Mouse (Mus musculus): ENCODE results near the gene Wfdc11. TPM values are rescaled to one million over a fixed set of nuclear protein-coding genes. Genes with fewer than 3 reads are reported as not detected.
"Not testable (repeated sequence)": the region's sequence is repeated elsewhere in the genome, so short reads cannot be mapped to it uniquely, and the experiment has no call there.

The Wfdc11 gene
- polyA plus RNA-seq (2012; rRNA removed) = not detected in 2 replicates

GRCm38 (mm10) chr2:164673987-164674386 lies at the start of gene Wfdc11:
Gene Wfdc11 (minus strand): TSS chr2:164674087.
- Histone ChIP-seq H3K36me3 (ENCODE audit: control insufficient read depth, insufficient read depth, low read length) (no peaks in the 10 kb centered on the region), H3K27me3 (ENCODE audit: control insufficient read depth, insufficient read depth, low read length) (no peaks in the 10 kb centered on the region), H3K4me3 (ENCODE audit: low read depth, low read length) (no peak within 1 kb of the TSS), H3K4me1 (ENCODE audit: control insufficient read depth, insufficient read depth, insufficient read length, low read length) (peaks cover 4% of the 10 kb centered on the region), H3K27ac (ENCODE audit: insufficient read depth, low read depth, low read length) (no peak within 1 kb of the TSS)
- 50% methylated on average over 7 of the region's 7 CpGs for WGBS
- no peak for TF ChIP-seq CTCF (IDR thresholded peaks at IDR 0.05; ENCODE audit: extremely low read depth, insufficient read length, insufficient replicate concordance, low read depth, low read length)
- TF ChIP-seq POLR2A (IDR thresholded peaks at IDR 0.05; ENCODE audit: low read depth, low read length) = no peak

GRCm38 (mm10) chr2:164723276-164723675 lies 49.4 kb upstream of the Wfdc11 start:
- 85% methylated on average over 4 of the region's 4 CpGs for WGBS
- no peaks in the 10 kb centered on the region for H3K36me3 ChIP-seq (ENCODE audit: control insufficient read depth, insufficient read depth, low read length)
- TF ChIP-seq CTCF (IDR thresholded peaks at IDR 0.05; ENCODE audit: extremely low read depth, insufficient read length, insufficient replicate concordance, low read depth, low read length) (no peak), POLR2A (IDR thresholded peaks at IDR 0.05; ENCODE audit: low read depth, low read length) (no peak)
- H3K27ac ChIP-seq (ENCODE audit: insufficient read depth, low read depth, low read length) = no peak overlapping the region
- peaks cover 3% of the 10 kb centered on the region; the same call in 1 of the 2 replicates for H3K4me1 ChIP-seq (ENCODE audit: control insufficient read depth, insufficient read depth, insufficient read length, low read length)
- H3K27me3 ChIP-seq (ENCODE audit: control insufficient read depth, insufficient read depth, low read length) = no peaks in the 10 kb centered on the region
- H3K4me3 ChIP-seq (ENCODE audit: low read depth, low read length) = no peak overlapping the region

- WGBS = 94% methylated on average over 23 of the region's 23 CpGs
- not testable (repeated sequence) for H3K27ac ChIP-seq (ENCODE audit: insufficient read depth, low read depth, low read length); H3K27me3 ChIP-seq (ENCODE audit: control insufficient read depth, insufficient read depth, low read length); H3K4me3 ChIP-seq (ENCODE audit: low read depth, low read length); H3K4me1 ChIP-seq (ENCODE audit: control insufficient read depth, insufficient read depth, insufficient read length, low read length); H3K36me3 ChIP-seq (ENCODE audit: control insufficient read depth, insufficient read depth, low read length)
These were observed 42.4 kb upstream of the Wfdc11 start for GRCm38 (mm10) chr2:164716194-164716786.

- no peaks in the 10 kb centered on the region for H3K36me3 ChIP-seq (ENCODE audit: control insufficient read depth, insufficient read depth, low read length)
- 83% methylated on average over 6 of the region's 6 CpGs for WGBS
- TF ChIP-seq POLR2A (IDR thresholded peaks at IDR 0.05; ENCODE audit: low read depth, low read length) (no peak), CTCF (IDR thresholded peaks at IDR 0.05; ENCODE audit: extremely low read depth, insufficient read length, insufficient replicate concordance, low read depth, low read length) (no peak)
- no peaks in the 10 kb centered on the region for H3K27me3 ChIP-seq (ENCODE audit: control insufficient read depth, insufficient read depth, low read length)
- no peak within 1 kb of the TSS for H3K27ac ChIP-seq (ENCODE audit: insufficient read depth, low read depth, low read length)
- H3K4me1 ChIP-seq (ENCODE audit: control insufficient read depth, insufficient read depth, insufficient read length, low read length) = no peaks in the 10 kb centered on the region
- no peak within 1 kb of the TSS for H3K4me3 ChIP-seq (ENCODE audit: low read depth, low read length)
These were observed 41.1 kb upstream of the Wfdc11 start, which contains the start of gene Spint5 for GRCm38 (mm10) chr2:164715005-164715404. Gene Spint5 (plus strand): TSS chr2:164715305.

GRCm38 (mm10) chr2:164705991-164706390 lies 32.1 kb upstream of the Wfdc11 start:
- H3K27ac ChIP-seq (ENCODE audit: insufficient read depth, low read depth, low read length) = peak overlapping the region; percentile 41; the same call in 1 of the 2 replicates
- TF ChIP-seq CTCF (IDR thresholded peaks at IDR 0.05; ENCODE audit: extremely low read depth, insufficient read length, insufficient replicate concordance, low read depth, low read length) (no peak), POLR2A (IDR thresholded peaks at IDR 0.05; ENCODE audit: low read depth, low read length) (no peak)
- no peaks in the 10 kb centered on the region for H3K27me3 ChIP-seq (ENCODE audit: control insufficient read depth, insufficient read depth, low read length)
- peaks cover 8% of the 10 kb centered on the region for H3K4me1 ChIP-seq (ENCODE audit: control insufficient read depth, insufficient read depth, insufficient read length, low read length)
- H3K36me3 ChIP-seq (ENCODE audit: control insufficient read depth, insufficient read depth, low read length) = no peaks in the 10 kb centered on the region
- H3K4me3 ChIP-seq (ENCODE audit: low read depth, low read length) = no peak overlapping the region
- 72% methylated on average over 14 of the region's 14 CpGs for WGBS

GRCm38 (mm10) chr2:164705328-164705727 lies 31.4 kb upstream of the Wfdc11 start:
- Histone ChIP-seq H3K36me3 (ENCODE audit: control insufficient read depth, insufficient read depth, low read length) (no peaks in the 10 kb centered on the region), H3K4me3 (ENCODE audit: low read depth, low read length) (no peak overlapping the region), H3K27me3 (ENCODE audit: control insufficient read depth, insufficient read depth, low read length) (no peaks in the 10 kb centered on the region), H3K27ac (ENCODE audit: insufficient read depth, low read depth, low read length) (peak overlapping the region; percentile 98), H3K4me1 (ENCODE audit: control insufficient read depth, insufficient read depth, insufficient read length, low read length) (peaks cover 10% of the 10 kb centered on the region)
- WGBS = 42% methylated on average over 6 of the region's 6 CpGs
- TF ChIP-seq POLR2A (IDR thresholded peaks at IDR 0.05; ENCODE audit: low read depth, low read length) (no peak), CTCF (IDR thresholded peaks at IDR 0.05; ENCODE audit: extremely low read depth, insufficient read length, insufficient replicate concordance, low read depth, low read length) (no peak)

- no peaks in the 10 kb centered on the region for H3K36me3 ChIP-seq (ENCODE audit: control insufficient read depth, insufficient read depth, low read length)
- peaks cover 10% of the 10 kb centered on the region for H3K4me1 ChIP-seq (ENCODE audit: control insufficient read depth, insufficient read depth, insufficient read length, low read length)
- H3K4me3 ChIP-seq (ENCODE audit: low read depth, low read length) = no peak overlapping the region
- 88% methylated on average over 5 of the region's 5 CpGs for WGBS
- no peak overlapping the region for H3K27ac ChIP-seq (ENCODE audit: insufficient read depth, low read depth, low read length)
- no peak for TF ChIP-seq POLR2A (IDR thresholded peaks at IDR 0.05; ENCODE audit: low read depth, low read length)
- peak; percentile 25; the same call in 1 of the 2 replicates for TF ChIP-seq CTCF (IDR thresholded peaks at IDR 0.05; ENCODE audit: extremely low read depth, insufficient read length, insufficient replicate concordance, low read depth, low read length)
- no peaks in the 10 kb centered on the region for H3K27me3 ChIP-seq (ENCODE audit: control insufficient read depth, insufficient read depth, low read length)
These were observed 30.3 kb upstream of the Wfdc11 start for GRCm38 (mm10) chr2:164704235-164704634.

All from small intestine, adult 2 months (tissue).